25 mouse cellular contexts compared by ENCODE assay signal in genomic region chr6:108553013-108553412, GRCm38 (mm10).
A peak's percentile ranks its signal among the peaks of the same experiment; 100 is the strongest.
DNase-seq lines count a peak whose midpoint lies in the region; TF ChIP-seq lines count a peak whose summit lies in the region.
"Had no signal": no experiment of that assay in that cellular context is flagged by ENCODE, and none has a peak within 500 bp of the region (broad histone marks: within the 10 kb centered on the region; RNA-seq: fewer than 3 reads in every experiment).

No protein-coding gene starts in this region.

- no peaks in the 10 kb centered on the region for H3K79me2 ChIP-seq in CH12.LX (replicated peaks; ENCODE audit: control insufficient read depth, extremely low read depth, insufficient read depth, poor library complexity, severe bottlenecking)

- no peaks in the 10 kb centered on the region for H3K27me3 ChIP-seq in CH12.LX (replicated peaks)
- H3K27me3 ChIP-seq in splenic B cell, adult 2 months (ENCODE audit: control insufficient read depth, insufficient read depth, low read length, poor library complexity, severe bottlenecking) = no peaks in the 10 kb centered on the region
- H3K27me3 ChIP-seq: hindbrain, embryonic 12.5 days; hindbrain, embryonic 15.5 days; intestine, embryonic 15.5 days; Patski had no signal

- peak overlapping the region; percentile 98 for H3K27ac ChIP-seq in CH12.LX (ENCODE audit: insufficient read depth, low read depth)
- no peak overlapping the region for H3K27ac ChIP-seq in layer of hippocampus, adult 2 months
- H3K27ac ChIP-seq: forebrain, embryonic 10.5 days; gastrocnemius, adult 2 months; hindbrain, embryonic 12.5 days; hindbrain, embryonic 15.5 days; intestine, embryonic 15.5 days had no signal

- peak overlapping the region; percentile 42; the same call in 1 of the 2 replicates for H3K9ac ChIP-seq in CH12.LX (ENCODE audit: insufficient read depth, low read depth)
- H3K9ac ChIP-seq: forebrain, postnatal 0 days; hindbrain, embryonic 12.5 days; hindbrain, embryonic 15.5 days; intestine, embryonic 15.5 days had no signal

- in situ Hi-C loops in CH12.LX (cut with MboI; ENCODE audit: low pct_ligation_motif_present, low pct_unique_long_range_greater_than_20kb, low sequenced_read_pairs) = loop anchor here (5.0 kb wide), 1 partner anchor 109 kb away; the partner anchor contains the start of gene Bhlhe40

- no peak; the same call in 1 of the 2 replicates for TF ChIP-seq RAD21 in CH12.LX (IDR thresholded peaks at IDR 0.05; ENCODE audit: low read depth, low read length)

- peak; percentile 84 for DNase-seq in CD4-positive helper T cell, adult 2 months (ENCODE audit: low read depth, low spot score)
- peak; percentile 90 for DNase-seq in CH12.LX (ENCODE audit: extremely low read depth)
- DNase-seq in induced T-regulatory cell, adult 2 months (ENCODE audit: low read depth) = peak; percentile 91
- DNase-seq in splenic B cell, adult 2 months (ENCODE audit: low read depth, low spot score) = peak; percentile 44
- no peak for DNase-seq in yolk sac, embryonic 10.5 days (ENCODE audit: low spot score)
- DNase-seq in layer of hippocampus, adult 2 months (ENCODE audit: low spot score in 2 of 2) = no peak
- DNase-seq in left cerebral cortex, adult 8-10 months (ENCODE audit: low spot score in 2 of 2) = no peak
- DNase-seq: adrenal gland, postnatal 10 days; adrenal gland, postnatal 36 days; cerebellum, adult 18-20 months; cerebellum, adult 9-11 months; cerebellum, postnatal 25 days; embryo, embryonic 11 days; forebrain, postnatal 0 days; gastrocnemius, adult 2 months; gastrocnemius, postnatal 14 days; heart, adult 11 months; kidney, adult 11 months; kidney, adult 8-10 months had no signal

- TF ChIP-seq EP300 in CH12.LX (IDR thresholded peaks at IDR 0.05; ENCODE audit: low read length) = peak; percentile 98

- no peak overlapping the region for H3K4me3 ChIP-seq in CH12.LX (replicated peaks in 1 of 3; ENCODE audit: low read depth in 2 of 3, low read length in 2 of 3, poor library complexity in 1 of 3)
- H3K4me3 ChIP-seq in layer of hippocampus, adult 2 months = no peak overlapping the region
- H3K4me3 ChIP-seq: forebrain, embryonic 10.5 days; gastrocnemius, adult 2 months; hindbrain, embryonic 12.5 days; hindbrain, embryonic 15.5 days; intestine, embryonic 15.5 days had no signal

- peaks cover 0 to 22% of the 10 kb centered on the region in 2 experiments for H3K36me3 ChIP-seq in CH12.LX (replicated peaks in 1 of 2; ENCODE audit: control insufficient read depth in 1 of 2, insufficient read depth in 1 of 2, low read length in 1 of 2)
- peaks cover 11% of the 10 kb centered on the region for H3K36me3 ChIP-seq in splenic B cell, adult 2 months (ENCODE audit: control insufficient read depth, insufficient read depth, low read length, poor library complexity, severe bottlenecking)
- H3K36me3 ChIP-seq: hindbrain, embryonic 12.5 days; hindbrain, embryonic 15.5 days; intestine, embryonic 15.5 days had no signal

- peak overlapping the region; percentile 98 for H3K4me2 ChIP-seq in CH12.LX (ENCODE audit: insufficient read depth, low read depth, poor library complexity, severe bottlenecking)
- H3K4me2 ChIP-seq: heart, embryonic 11.5 days; hindbrain, embryonic 12.5 days; hindbrain, embryonic 15.5 days; intestine, embryonic 15.5 days had no signal

- TF ChIP-seq CTCF in CH12.LX (conservative IDR thresholded peaks at IDR 0.05 in 1 of 2, IDR thresholded peaks at IDR 0.05 in 1 of 2; ENCODE audit: low read depth in 2 of 2, low read length in 2 of 2) = no peak
- no peak for TF ChIP-seq CTCF in layer of hippocampus, adult 2 months (conservative IDR thresholded peaks at IDR 0.05)

- peaks cover 5% of the 10 kb centered on the region for H3K9me3 ChIP-seq in CH12.LX (replicated peaks; ENCODE audit: low read length)
- H3K9me3 ChIP-seq: forebrain, embryonic 10.5 days; hindbrain, embryonic 12.5 days; hindbrain, embryonic 15.5 days; intestine, embryonic 15.5 days had no signal

- H3K4me1 ChIP-seq in CH12.LX (ENCODE audit: control insufficient read depth in 1 of 2, insufficient read depth in 2 of 2) = peaks cover 46 to 86% of the 10 kb centered on the region in 2 experiments
- H3K4me1 ChIP-seq: forebrain, embryonic 10.5 days; hindbrain, embryonic 12.5 days; hindbrain, embryonic 15.5 days; intestine, embryonic 15.5 days had no signal

- dilution Hi-C loops in CH12.LX (cut with MboI; ENCODE audit: extremely low pct_ligation_motif_present, extremely low pct_unique_long_range_greater_than_20kb, low sequenced_read_pairs) = no loop called here

- TF ChIP-seq POLR2A in CH12.LX (IDR thresholded peaks at IDR 0.05; ENCODE audit: low read depth, low read length) = no peak; the same call in 1 of the 2 replicates

TF ChIP-seq in CH12.LX, 34 proteins besides CTCF, POLR2A, EP300 and RAD21:
- TF ChIP-seq ELF1 (IDR thresholded peaks at IDR 0.05; ENCODE audit: low read depth, low read length) = no peak
- TF ChIP-seq USF2 (conservative IDR thresholded peaks at IDR 0.05; ENCODE audit: low read depth, low read length) = no peak
- peak; percentile 98 for TF ChIP-seq JUND (conservative IDR thresholded peaks at IDR 0.05; ENCODE audit: low read depth, low read length)
- no peak for TF ChIP-seq ZMIZ1 (IDR thresholded peaks at IDR 0.05; ENCODE audit: low read depth, low read length)
- TF ChIP-seq CHD2 (IDR thresholded peaks at IDR 0.05; ENCODE audit: low read length) = peak; percentile 84
- TF ChIP-seq MEF2A (IDR thresholded peaks at IDR 0.05; ENCODE audit: borderline replicate concordance, low read depth, low read length) = peak; percentile 95
- TF ChIP-seq KAT2A (IDR thresholded peaks at IDR 0.05; ENCODE audit: insufficient replicate concordance, low read length) = no peak
- TF ChIP-seq HCFC1 (IDR thresholded peaks at IDR 0.05; ENCODE audit: low read depth, low read length) = no peak
- TF ChIP-seq IRF4 (IDR thresholded peaks at IDR 0.05; ENCODE audit: low read depth, low read length) = peak; percentile 99
- TF ChIP-seq MAZ (IDR thresholded peaks at IDR 0.05; ENCODE audit: low read depth, low read length) = no peak
- TF ChIP-seq USF1 (IDR thresholded peaks at IDR 0.05; ENCODE audit: low read depth, low read length) = no peak
- no peak for TF ChIP-seq ZKSCAN1 (IDR thresholded peaks at IDR 0.05; ENCODE audit: borderline replicate concordance, low read depth, low read length)
- TF ChIP-seq TCF12 (IDR thresholded peaks at IDR 0.05; ENCODE audit: low read depth, low read length) = peak; percentile 86
- TF ChIP-seq BHLHE40 (IDR thresholded peaks at IDR 0.05; ENCODE audit: low read depth, low read length) = peak; percentile 97
- no peak for TF ChIP-seq NRF1 (IDR thresholded peaks at IDR 0.05; ENCODE audit: low read depth, low read length)
- TF ChIP-seq SIN3A (IDR thresholded peaks at IDR 0.05; ENCODE audit: low read length) = no peak; the same call in 1 of the 2 replicates
- no peak for TF ChIP-seq MXI1 (IDR thresholded peaks at IDR 0.05; ENCODE audit: low read depth, low read length)
- TF ChIP-seq MAX (IDR thresholded peaks at IDR 0.05; ENCODE audit: low read length) = no peak
- no peak for TF ChIP-seq GABPA (IDR thresholded peaks at IDR 0.05; ENCODE audit: insufficient replicate concordance, low read depth, low read length)
- TF ChIP-seq SMC3 (IDR thresholded peaks at IDR 0.05; ENCODE audit: low read depth, low read length) = peak; percentile 8
- TF ChIP-seq PAX5 (IDR thresholded peaks at IDR 0.05; ENCODE audit: low read length) = no peak
- peak; percentile 31; the same call in 1 of the 2 replicates for TF ChIP-seq MYC (IDR thresholded peaks at IDR 0.05; ENCODE audit: low read depth, low read length)
- peak; percentile 95 for TF ChIP-seq JUN (IDR thresholded peaks at IDR 0.05; ENCODE audit: insufficient read depth, low read depth, low read length)
- peak; percentile 99 for TF ChIP-seq MAFK (IDR thresholded peaks at IDR 0.05; ENCODE audit: insufficient replicate concordance, low read length)
- no peak for TF ChIP-seq ZNF384 (IDR thresholded peaks at IDR 0.05; ENCODE audit: low read depth, low read length)
- TF ChIP-seq POLR2AphosphoS2 (IDR thresholded peaks at IDR 0.05; ENCODE audit: low read depth, low read length) = no peak
- no peak for TF ChIP-seq UBTF (IDR thresholded peaks at IDR 0.05; ENCODE audit: low read depth, low read length)
- peak; percentile 96 for TF ChIP-seq RCOR1 (conservative IDR thresholded peaks at IDR 0.05; ENCODE audit: low read depth, low read length)
- no peak for TF ChIP-seq E2F4 (IDR thresholded peaks at IDR 0.05; ENCODE audit: insufficient replicate concordance, low read depth, low read length)
- no peak for TF ChIP-seq NELFE (IDR thresholded peaks at IDR 0.05; ENCODE audit: low read depth, low read length)
- no peak for TF ChIP-seq CHD1 (IDR thresholded peaks at IDR 0.05; ENCODE audit: low read depth, low read length)
- TF ChIP-seq TBP (conservative IDR thresholded peaks at IDR 0.05; ENCODE audit: low read depth, low read length) = 0 out of 2 replicates have a peak, but pooled peaks have one; percentile 36
- peak; percentile 96 for TF ChIP-seq ETS1 (conservative IDR thresholded peaks at IDR 0.05; ENCODE audit: low read depth, low read length)
- TF ChIP-seq ZC3H11A (IDR thresholded peaks at IDR 0.05; ENCODE audit: low read depth, low read length) = no peak

Comparison
In these comparisons a context has a peak if more than half of its experiments do, and no peak if none do; other contexts are left out.
1. DNase-seq: peak in CD4-positive helper T cell, adult 2 months (single experiment), CH12.LX (single experiment), induced T-regulatory cell, adult 2 months (single experiment) and splenic B cell, adult 2 months (single experiment); none in yolk sac, embryonic 10.5 days (single experiment), layer of hippocampus, adult 2 months (0 of 2) and left cerebral cortex, adult 8-10 months (0 of 2).